Mouse (Mus musculus): ENCODE results near the gene Rpa1.

DNA sequence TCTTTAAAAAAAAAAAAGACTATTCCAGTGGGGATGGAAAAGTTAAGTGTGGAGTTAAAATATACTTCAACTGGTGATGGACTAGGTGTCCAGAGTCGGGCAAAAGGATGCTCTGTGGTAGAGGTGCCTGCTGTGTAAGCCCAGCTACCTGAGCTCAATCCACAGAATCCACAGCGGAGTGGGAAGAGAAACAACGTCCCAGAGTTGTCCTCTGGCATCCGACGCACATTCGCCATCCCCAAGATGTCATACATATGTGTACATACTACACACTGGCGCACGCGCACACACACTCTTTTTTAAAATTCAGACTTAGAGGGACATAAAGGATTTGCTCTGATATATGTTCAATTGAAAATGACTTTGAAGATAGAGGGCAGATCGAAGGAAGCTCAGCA is 937 bp downstream of the Rpa1 start:
- TF ChIP-seq CTCF (IDR thresholded peaks at IDR 0.05; ENCODE audit: borderline replicate concordance, control insufficient read depth, extremely low read depth, insufficient read depth, low read length, poor library complexity) (no peak), POLR2A (IDR thresholded peaks at IDR 0.05; ENCODE audit: control insufficient read depth, extremely low read depth, insufficient read depth, low read length, poor library complexity) (no peak)
